Mouse (Mus musculus) hindbrain, embryonic 15.5 days (tissue): ENCODE data around the gene Tlr5. TPM values are rescaled to one million over a fixed set of nuclear protein-coding genes. Genes with fewer than 3 reads are reported as not detected.

Experiments used
- ATAC-seq: fragments of 200-750 bp; cut with Nextera tagmentation; 2 replicates; pipeline ENCODE4 v1.8.0; 2017; ENCODE audit warnings: low read depth, moderate number of reproducible peaks, moderate TSS enrichment; ENCODE audit not compliant: low FRiP score
- H3K27ac ChIP-seq: fragments of 300-500 bp; sonication (generic); replicated peaks from 2 replicates; pipeline ENCODE4 v1.5.1; 2015; ENCODE audit warnings: mild to moderate bottlenecking, inconsistent platforms
- H3K27me3 ChIP-seq: fragments of 300-500 bp; sonication (generic); 2 replicates; pipeline ENCODE4 v1.6.1; 2015; ENCODE audit warnings: control low read depth, inconsistent platforms
- H3K36me3 ChIP-seq: fragments of 300-500 bp; sonication (generic); 2 replicates; pipeline ENCODE4 v1.6.1; 2015; ENCODE audit warnings: control low read depth, inconsistent platforms
- H3K4me1 ChIP-seq: fragments of 300-500 bp; sonication (generic); replicated peaks from 2 replicates; pipeline ENCODE4 v1.6.1; 2015; ENCODE audit warnings: control low read depth, inconsistent platforms
- H3K4me2 ChIP-seq: fragments of 300-500 bp; sonication (generic); 2 replicates; pipeline ENCODE4 v1.6.1; 2015; ENCODE audit warnings: moderate library complexity, mild to moderate bottlenecking, inconsistent platforms
- H3K4me3 ChIP-seq: fragments of 300-500 bp; sonication (generic); 2 replicates; pipeline ENCODE4 v1.5.1; 2015; ENCODE audit warnings: mild to moderate bottlenecking, inconsistent platforms
- H3K9ac ChIP-seq: fragments of 300-500 bp; sonication (generic); 2 replicates; pipeline ENCODE4 v1.6.1; 2015; ENCODE audit warnings: inconsistent platforms
- H3K9me3 ChIP-seq: fragments of 300-500 bp; sonication (generic); 2 replicates; pipeline ENCODE4 v1.6.1; 2016; ENCODE audit warnings: control low read depth, inconsistent platforms
- WGBS: fragments of 180-500 bp; shearing (Covaris S2); methylation state at CpG from one replicate; pipeline ENCODE4 v1.1.7; 2015; 5-methylcytosine and 5-hydroxymethylcytosine counted together
- polyA plus RNA-seq: library from polyadenylated mRNA; unstranded; fragments of >200 nt; fragmentation: Nextera tagmentation; extraction: Ambion mirVana; gene quantifications from 2 replicates; pipeline ENCODE4 v1.2.1, GENCODE M21; 2015

Gene Tlr5
- polyA plus RNA-seq, 1 experiment from 2014 or later = 0.22 TPM

GRCm38 (mm10) chr1:182974826-182975225 is 20.2 kb downstream of the Tlr5 start:
- WGBS = 81% methylated on average over 14 of the region's 14 CpGs
- Histone ChIP-seq H3K36me3 (no peaks in the 10 kb centered on the region), H3K4me1 (no peaks in the 10 kb centered on the region), H3K9ac (no peak overlapping the region), H3K4me3 (no peak overlapping the region), H3K9me3 (no peaks in the 10 kb centered on the region), H3K4me2 (no peak overlapping the region), H3K27me3 (no peaks in the 10 kb centered on the region), H3K27ac (no peak overlapping the region)
- no peak for ATAC-seq

GRCm38 (mm10) chr1:182980702-182981101 is 26.1 kb downstream of the Tlr5 start:
- Histone ChIP-seq H3K36me3 (no peaks in the 10 kb centered on the region), H3K27me3 (no peaks in the 10 kb centered on the region), H3K9ac (no peak overlapping the region), H3K9me3 (no peaks in the 10 kb centered on the region), H3K4me1 (peaks cover 12% of the 10 kb centered on the region), H3K27ac (no peak overlapping the region), H3K4me2 (no peak overlapping the region), H3K4me3 (no peak overlapping the region)
- 74% methylated on average over 6 of the region's 6 CpGs for WGBS
- no peak for ATAC-seq

GRCm38 (mm10) chr1:182982995-182983394 is 28.4 kb downstream of the Tlr5 start:
- Histone ChIP-seq H3K9ac (peak overlapping the region; percentile 17), H3K4me2 (peak overlapping the region; percentile 56), H3K27ac (peak overlapping the region; percentile 36; the same call in 1 of the 2 replicates), H3K27me3 (no peaks in the 10 kb centered on the region), H3K9me3 (no peaks in the 10 kb centered on the region), H3K4me3 (peak overlapping the region; percentile 23), H3K4me1 (peaks cover 12% of the 10 kb centered on the region), H3K36me3 (no peaks in the 10 kb centered on the region)
- 1% methylated on average over 13 of the region's 15 CpGs for WGBS
- peak; percentile 92 for ATAC-seq

- Histone ChIP-seq H3K36me3 (no peaks in the 10 kb centered on the region), H3K27ac (peak overlapping the region; percentile 36; the same call in 1 of the 2 replicates), H3K4me3 (peak overlapping the region; percentile 23), H3K9ac (peak overlapping the region; percentile 17), H3K4me1 (peaks cover 12% of the 10 kb centered on the region), H3K4me2 (peak overlapping the region; percentile 56), H3K27me3 (no peaks in the 10 kb centered on the region), H3K9me3 (no peaks in the 10 kb centered on the region)
- ATAC-seq = peak; percentile 35; the same call in 1 of the 2 replicates
- WGBS = 63% methylated on average over 14 of the region's 14 CpGs
Measured at GRCm38 (mm10) chr1:182983496-182984127, 29.0 kb downstream of the Tlr5 start.

GRCm38 (mm10) chr1:182986243-182986642 is 31.7 kb downstream of the Tlr5 start:
- Histone ChIP-seq H3K27me3 (no peaks in the 10 kb centered on the region), H3K9ac (no peak overlapping the region), H3K4me3 (no peak overlapping the region), H3K36me3 (no peaks in the 10 kb centered on the region), H3K9me3 (no peaks in the 10 kb centered on the region), H3K27ac (no peak overlapping the region), H3K4me1 (peaks cover 12% of the 10 kb centered on the region), H3K4me2 (no peak overlapping the region)
- ATAC-seq = no peak
- 65% methylated on average over 13 of the region's 13 CpGs for WGBS

- Histone ChIP-seq H3K4me1 (peaks cover 12% of the 10 kb centered on the region), H3K36me3 (no peaks in the 10 kb centered on the region), H3K4me3 (no peak overlapping the region), H3K27ac (no peak overlapping the region), H3K27me3 (no peaks in the 10 kb centered on the region), H3K9me3 (no peaks in the 10 kb centered on the region), H3K4me2 (no peak overlapping the region), H3K9ac (no peak overlapping the region)
- ATAC-seq = no peak
- WGBS = 83% methylated on average over 11 of the region's 11 CpGs
Measured at GRCm38 (mm10) chr1:182986750-182987149, 32.2 kb downstream of the Tlr5 start.

- 90% methylated on average over 13 of the region's 13 CpGs for WGBS
Measured at GRCm38 (mm10) chr1:182987801-182988200, 33.2 kb downstream of the Tlr5 start.

GRCm38 (mm10) chr1:182988646-182989045 is 34.1 kb downstream of the Tlr5 start:
- Histone ChIP-seq H3K27ac (no peak overlapping the region), H3K9me3 (no peaks in the 10 kb centered on the region), H3K27me3 (no peaks in the 10 kb centered on the region), H3K4me1 (peaks cover 5% of the 10 kb centered on the region), H3K9ac (no peak overlapping the region), H3K4me2 (no peak overlapping the region), H3K4me3 (no peak overlapping the region), H3K36me3 (no peaks in the 10 kb centered on the region)
- WGBS = 75% methylated on average over 3 of the region's 3 CpGs
- ATAC-seq = no peak

More at GRCm38 (mm10) chr1:182987801-182988200, 33.2 kb downstream of the Tlr5 start:
- Histone ChIP-seq H3K4me2 (no peak overlapping the region), H3K36me3 (no peaks in the 10 kb centered on the region), H3K4me1 (peaks cover 12% of the 10 kb centered on the region), H3K4me3 (no peak overlapping the region), H3K27me3 (no peaks in the 10 kb centered on the region), H3K9me3 (no peaks in the 10 kb centered on the region), H3K9ac (no peak overlapping the region), H3K27ac (no peak overlapping the region)
- ATAC-seq = no peak

GRCm38 (mm10) chr1:182990092-182990762 is 35.6 kb downstream of the Tlr5 start:
- Histone ChIP-seq H3K4me2 (no peak overlapping the region), H3K4me1 (no peaks in the 10 kb centered on the region), H3K4me3 (no peak overlapping the region), H3K27me3 (no peaks in the 10 kb centered on the region), H3K27ac (no peak overlapping the region), H3K9me3 (no peaks in the 10 kb centered on the region), H3K9ac (no peak overlapping the region), H3K36me3 (no peaks in the 10 kb centered on the region)
- ATAC-seq = no peak; the same call in 1 of the 2 replicates
- WGBS = 73% methylated on average over 14 of the region's 14 CpGs

- no peak overlapping the region for H3K4me2 ChIP-seq
- no peaks in the 10 kb centered on the region for H3K9me3 ChIP-seq
- H3K4me1 ChIP-seq = no peaks in the 10 kb centered on the region
- H3K27ac ChIP-seq = no peak overlapping the region
- H3K27me3 ChIP-seq = no peaks in the 10 kb centered on the region
- H3K4me3 ChIP-seq = no peak overlapping the region
- ATAC-seq = 0 out of 2 replicates have a peak, but pooled peaks have one; percentile 34
- no peaks in the 10 kb centered on the region for H3K36me3 ChIP-seq
- H3K9ac ChIP-seq = no peak overlapping the region
- 13% methylated on average over 7 of the region's 7 CpGs for WGBS
Measured at GRCm38 (mm10) chr1:182991002-182991778, 36.6 kb downstream of the Tlr5 start.
